Mouse (Mus musculus): ENCODE measurements around the gene Slc39a2. TPM values are rescaled to one million over a fixed set of nuclear protein-coding genes. Genes with fewer than 3 reads are reported as not detected.
"Not testable (repeated sequence)": the region's sequence is repeated elsewhere in the genome, so short reads cannot be mapped to it uniquely, and the experiment has no call there.

The Slc39a2 gene
- polyA plus RNA-seq (2015; fragmentation: Nextera tagmentation; extraction: Ambion mirVana) = 1.1 and 1.4 TPM in 2 replicates

DNA sequence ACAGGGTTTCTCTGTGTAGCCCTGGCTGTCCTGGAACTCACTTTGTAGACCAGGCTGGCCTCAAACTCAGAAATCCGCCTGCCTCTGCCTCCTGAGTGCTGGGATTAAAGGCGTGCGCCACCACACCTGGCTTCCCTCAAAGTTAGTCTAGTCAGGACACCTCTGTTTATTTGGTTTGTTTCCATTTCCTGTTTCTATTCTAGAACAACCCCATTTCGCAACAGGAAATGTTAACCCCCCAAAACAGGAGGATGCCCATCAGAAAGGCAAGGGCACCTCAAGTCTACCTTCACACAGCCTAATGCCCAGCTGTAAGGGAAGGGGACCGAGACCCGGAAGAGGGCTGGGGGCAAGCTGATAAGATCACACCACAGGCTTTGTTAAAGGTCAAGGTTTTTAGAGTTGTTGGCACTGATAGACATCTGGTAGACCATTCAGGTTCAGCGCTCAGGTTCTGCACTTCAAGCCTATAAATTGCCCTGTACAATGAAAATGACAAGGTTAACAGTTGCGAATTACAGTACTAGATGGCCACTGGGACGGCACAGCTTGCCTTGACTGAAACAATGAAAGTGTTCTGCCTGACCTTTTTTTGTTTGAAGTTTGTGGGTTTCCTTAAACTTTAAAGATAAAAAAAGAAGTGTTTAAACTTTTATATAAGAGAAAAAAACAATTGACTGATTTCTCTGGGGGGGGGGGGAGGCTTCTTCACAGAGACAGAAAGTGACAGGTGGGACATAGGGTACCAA, at the start of gene Slc39a2:
TSS of gene Slc39a2 (plus strand) at position 699 of the 749 bp plus-strand sequence.
- no peak for DNase-seq (ENCODE audit: low spot score)
- Histone ChIP-seq H3K9ac (ENCODE audit: low read length) (0 out of 2 replicates have a peak within 1 kb of the TSS, but pooled peaks have one; percentile 4), H3K4me1 (replicated peaks; ENCODE audit: control insufficient read depth, insufficient read depth) (no peaks in the 10 kb centered on the region), H3K4me3 (ENCODE audit: low read depth, low read length) (no peak within 1 kb of the TSS), H3K4me2 (replicated peaks; ENCODE audit: low read depth) (no peak within 1 kb of the TSS), H3K27ac (replicated peaks) (0 out of 2 replicates have a peak within 1 kb of the TSS, but pooled peaks have one; percentile 30), H3K9me3 (ENCODE audit: control insufficient read depth, low read length) (no peaks in the 10 kb centered on the region), H3K27me3 (ENCODE audit: control insufficient read depth, insufficient read depth, low read length) (no peaks in the 10 kb centered on the region), H3K36me3 (ENCODE audit: control insufficient read depth, insufficient read depth, low read length) (peaks cover 22% of the 10 kb centered on the region)
- TF ChIP-seq EP300 (optimal IDR thresholded peaks at IDR 0.05) = no peak
- TF ChIP-seq CTCF (IDR thresholded peaks at IDR 0.05; ENCODE audit: low read depth) = no peak
- ATAC-seq (ENCODE audit: low FRiP score, low TSS enrichment) = no peak
- 86% methylated on average over 9 of the region's 9 CpGs for WGBS

DNA sequence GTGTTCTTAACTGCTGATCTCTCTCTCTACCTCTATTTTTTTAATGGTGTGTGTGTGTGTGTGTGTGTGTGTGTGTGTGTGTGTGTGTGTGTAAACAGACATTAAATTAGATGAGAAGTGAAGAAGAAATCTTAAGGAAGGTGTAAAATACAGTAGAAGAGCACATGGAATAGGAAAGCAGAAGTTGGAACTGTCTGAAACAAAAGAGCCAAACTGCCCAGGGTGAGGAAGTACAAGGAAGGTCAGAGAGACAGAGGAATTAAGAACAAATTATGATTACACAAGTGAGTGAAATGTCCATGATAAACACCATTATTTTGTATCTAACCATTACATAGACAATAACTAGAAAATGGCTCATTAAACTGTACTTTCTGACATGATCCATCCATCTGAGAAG, 48.8 kb upstream of the Slc39a2 start:
- no peak overlapping the region for H3K4me3 ChIP-seq (ENCODE audit: low read depth, low read length)
- H3K4me1 ChIP-seq (replicated peaks; ENCODE audit: control insufficient read depth, insufficient read depth) = no peaks in the 10 kb centered on the region
- TF ChIP-seq CTCF (IDR thresholded peaks at IDR 0.05; ENCODE audit: low read depth) (no peak), EP300 (optimal IDR thresholded peaks at IDR 0.05) (no peak)
- no peaks in the 10 kb centered on the region for H3K9me3 ChIP-seq (ENCODE audit: control insufficient read depth, low read length)
- ATAC-seq (ENCODE audit: low FRiP score, low TSS enrichment) = no peak
- DNase-seq (ENCODE audit: low spot score) = no peak
- no peaks in the 10 kb centered on the region for H3K27me3 ChIP-seq (ENCODE audit: control insufficient read depth, insufficient read depth, low read length)
- H3K4me2 ChIP-seq (replicated peaks; ENCODE audit: low read depth) = no peak overlapping the region
- H3K9ac ChIP-seq (ENCODE audit: low read length) = no peak overlapping the region
- H3K36me3 ChIP-seq (ENCODE audit: control insufficient read depth, insufficient read depth, low read length) = no peaks in the 10 kb centered on the region
- no peak overlapping the region for H3K27ac ChIP-seq (replicated peaks)

DNA sequence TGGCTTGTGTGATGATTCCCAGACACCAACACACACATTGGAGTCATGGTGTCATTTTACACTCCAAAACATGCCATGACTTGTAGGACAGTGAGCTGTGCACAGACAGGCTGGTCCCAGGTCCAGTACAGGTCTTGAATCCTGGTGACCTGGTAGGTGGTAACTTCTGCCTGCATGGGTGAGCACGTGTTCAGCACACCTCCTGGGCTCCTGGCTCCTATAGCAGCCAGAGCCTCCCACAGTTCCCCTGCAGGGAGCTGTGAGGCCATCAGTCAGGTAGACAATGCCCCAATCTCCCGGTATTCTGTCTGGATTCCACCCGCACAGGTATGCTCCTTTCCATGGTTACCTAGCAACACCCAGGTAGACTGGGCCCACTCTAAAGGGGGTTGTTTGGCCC, 46.1 kb upstream of the Slc39a2 start:
- H3K4me1 ChIP-seq (replicated peaks; ENCODE audit: control insufficient read depth, insufficient read depth) = no peaks in the 10 kb centered on the region
- no peak overlapping the region for H3K4me3 ChIP-seq (ENCODE audit: low read depth, low read length)
- H3K27me3 ChIP-seq (ENCODE audit: control insufficient read depth, insufficient read depth, low read length) = no peaks in the 10 kb centered on the region
- H3K9me3 ChIP-seq (ENCODE audit: control insufficient read depth, low read length) = no peaks in the 10 kb centered on the region
- TF ChIP-seq CTCF (IDR thresholded peaks at IDR 0.05; ENCODE audit: low read depth) = no peak
- TF ChIP-seq EP300 (optimal IDR thresholded peaks at IDR 0.05) = no peak
- H3K9ac ChIP-seq (ENCODE audit: low read length) = no peak overlapping the region
- WGBS = 53% methylated on average over 3 of the region's 3 CpGs
- H3K36me3 ChIP-seq (ENCODE audit: control insufficient read depth, insufficient read depth, low read length) = no peaks in the 10 kb centered on the region
- ATAC-seq (ENCODE audit: low FRiP score, low TSS enrichment) = no peak
- H3K4me2 ChIP-seq (replicated peaks; ENCODE audit: low read depth) = no peak overlapping the region
- H3K27ac ChIP-seq (replicated peaks) = no peak overlapping the region
- DNase-seq (ENCODE audit: low spot score) = no peak

DNA sequence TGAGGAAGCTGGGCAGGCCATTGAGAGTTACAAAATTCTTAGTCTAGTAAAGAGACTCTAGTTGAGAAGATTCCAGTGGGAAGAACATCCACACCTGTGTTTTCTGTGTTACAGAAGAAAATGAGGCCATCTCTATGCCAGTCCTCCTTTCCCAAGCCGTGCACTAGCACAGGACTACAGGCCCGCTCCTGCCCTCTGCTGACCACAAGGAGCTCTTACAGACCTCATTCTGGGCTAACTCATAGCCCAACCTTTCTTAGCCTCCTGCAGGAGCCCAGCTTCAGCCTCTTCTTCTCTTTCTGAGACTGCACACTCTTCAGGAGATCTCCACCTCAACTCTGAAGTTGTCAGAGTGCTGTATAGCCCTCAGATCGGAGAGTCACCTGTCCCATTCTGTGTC, 41.7 kb upstream of the Slc39a2 start:
- not testable (repeated sequence) for H3K9me3 ChIP-seq (ENCODE audit: control insufficient read depth, low read length); H3K27me3 ChIP-seq (ENCODE audit: control insufficient read depth, insufficient read depth, low read length); H3K36me3 ChIP-seq (ENCODE audit: control insufficient read depth, insufficient read depth, low read length); H3K4me2 ChIP-seq (replicated peaks; ENCODE audit: low read depth); H3K4me3 ChIP-seq (ENCODE audit: low read depth, low read length); H3K9ac ChIP-seq (ENCODE audit: low read length); ATAC-seq (ENCODE audit: low FRiP score, low TSS enrichment); H3K4me1 ChIP-seq (replicated peaks; ENCODE audit: control insufficient read depth, insufficient read depth); H3K27ac ChIP-seq (replicated peaks)
- DNase-seq (ENCODE audit: low spot score) = peak; percentile 19
- peak; percentile 61 for TF ChIP-seq CTCF (IDR thresholded peaks at IDR 0.05; ENCODE audit: low read depth)
- 48% methylated on average over 3 of the region's 3 CpGs for WGBS

DNA sequence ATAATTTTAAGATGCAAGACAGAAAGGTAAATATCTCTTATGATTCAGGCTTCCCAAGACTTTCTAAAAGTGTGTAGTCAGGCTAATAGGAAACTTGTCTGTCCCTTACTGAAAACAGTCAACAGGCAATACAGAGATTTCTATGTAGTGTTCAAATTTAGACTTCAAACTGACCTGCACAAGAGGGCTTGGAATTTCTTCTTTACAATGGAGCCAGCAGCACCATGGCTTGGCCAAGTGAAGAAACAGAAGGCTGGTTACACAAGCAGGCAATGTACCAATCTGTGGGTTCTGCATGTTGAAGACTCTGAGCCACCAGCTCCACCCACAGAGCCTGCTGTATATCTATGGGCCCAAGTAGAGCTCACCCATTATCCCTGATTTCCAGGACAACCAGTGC, 39.3 kb upstream of the Slc39a2 start, which contains the start of gene Ear6:
TSS of gene Ear6 (plus strand) at position 301 of the 400 bp plus-strand sequence.
- H3K9me3 ChIP-seq (ENCODE audit: control insufficient read depth, low read length) = no peaks in the 10 kb centered on the region
- ATAC-seq (ENCODE audit: low FRiP score, low TSS enrichment) = no peak

DNA sequence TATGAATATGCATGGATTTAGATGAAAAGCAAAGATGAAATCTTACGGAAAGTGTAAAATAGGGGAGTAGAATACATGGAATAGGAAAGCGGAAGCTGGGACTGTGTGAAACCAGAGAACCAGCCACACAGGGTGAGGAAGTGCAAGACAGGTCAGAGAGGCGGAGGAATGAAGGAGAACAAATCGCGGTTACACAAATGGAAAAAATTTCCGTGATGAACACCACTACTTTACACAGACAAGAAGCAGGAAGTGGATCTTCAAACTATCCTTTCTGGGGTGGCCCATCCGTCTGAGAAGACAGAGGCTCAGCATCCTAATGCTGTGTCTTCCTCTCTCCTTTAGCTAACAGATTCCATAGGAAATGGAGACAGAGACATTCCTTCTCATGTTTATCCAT, 37.4 kb upstream of the Slc39a2 start:
- not testable (repeated sequence) for ATAC-seq (ENCODE audit: low FRiP score, low TSS enrichment); H3K9ac ChIP-seq (ENCODE audit: low read length); H3K27me3 ChIP-seq (ENCODE audit: control insufficient read depth, insufficient read depth, low read length); H3K27ac ChIP-seq (replicated peaks); DNase-seq (ENCODE audit: low spot score); H3K4me1 ChIP-seq (replicated peaks; ENCODE audit: control insufficient read depth, insufficient read depth); H3K9me3 ChIP-seq (ENCODE audit: control insufficient read depth, low read length); H3K4me3 ChIP-seq (ENCODE audit: low read depth, low read length); H3K4me2 ChIP-seq (replicated peaks; ENCODE audit: low read depth); H3K36me3 ChIP-seq (ENCODE audit: control insufficient read depth, insufficient read depth, low read length)
- WGBS = 71% methylated on average over 7 of the region's 7 CpGs

More for the DNA sequence above, 39.3 kb upstream of the Slc39a2 start, which contains the start of gene Ear6:
- Histone ChIP-seq H3K36me3 (ENCODE audit: control insufficient read depth, insufficient read depth, low read length) (no peaks in the 10 kb centered on the region), H3K4me2 (replicated peaks; ENCODE audit: low read depth) (no peak within 1 kb of the TSS), H3K4me3 (ENCODE audit: low read depth, low read length) (no peak within 1 kb of the TSS), H3K4me1 (replicated peaks; ENCODE audit: control insufficient read depth, insufficient read depth) (no peaks in the 10 kb centered on the region), H3K9ac (ENCODE audit: low read length) (no peak within 1 kb of the TSS), H3K27me3 (ENCODE audit: control insufficient read depth, insufficient read depth, low read length) (no peaks in the 10 kb centered on the region), H3K27ac (replicated peaks) (no peak within 1 kb of the TSS)
- DNase-seq (ENCODE audit: low spot score) = no peak
- no peak for TF ChIP-seq CTCF (IDR thresholded peaks at IDR 0.05; ENCODE audit: low read depth)
- TF ChIP-seq EP300 (optimal IDR thresholded peaks at IDR 0.05) = no peak
